Mouse (Mus musculus) urinary bladder, postnatal 4 days (tissue): ENCODE data around the gene Rab3b.

ENCODE experiments used
- DNase-seq, 2 experiments: peaks; one replicate each; pipeline ENCODE4 v3.0.0; 2021 to 2022; ENCODE audit warnings: low spot score in 2 of 2

Rab3b gene

GRCm38 (mm10) chr4:108950201-108950600 is 71.3 kb downstream of the Rab3b start:
- no peak for DNase-seq

DNA sequence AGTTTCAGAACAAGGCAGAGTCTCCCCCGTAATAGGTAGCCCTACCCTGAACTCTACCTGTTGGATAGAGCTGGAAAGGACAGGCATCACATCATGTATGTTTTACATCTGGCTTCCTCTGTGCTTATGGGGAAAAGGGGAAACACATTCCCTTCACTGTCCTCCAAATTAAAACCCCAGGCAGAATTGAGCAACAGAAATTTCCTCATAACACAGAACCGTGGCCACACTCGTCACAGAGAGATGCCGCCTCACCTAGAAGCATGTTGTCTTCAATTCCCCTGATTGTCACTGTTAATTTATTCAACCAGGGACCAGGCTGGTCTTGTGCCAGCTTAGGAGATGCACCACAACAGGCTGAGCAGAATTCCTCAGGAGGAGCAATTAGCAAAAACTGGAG is 72.8 kb downstream of the Rab3b start:
- no peak for DNase-seq

DNA sequence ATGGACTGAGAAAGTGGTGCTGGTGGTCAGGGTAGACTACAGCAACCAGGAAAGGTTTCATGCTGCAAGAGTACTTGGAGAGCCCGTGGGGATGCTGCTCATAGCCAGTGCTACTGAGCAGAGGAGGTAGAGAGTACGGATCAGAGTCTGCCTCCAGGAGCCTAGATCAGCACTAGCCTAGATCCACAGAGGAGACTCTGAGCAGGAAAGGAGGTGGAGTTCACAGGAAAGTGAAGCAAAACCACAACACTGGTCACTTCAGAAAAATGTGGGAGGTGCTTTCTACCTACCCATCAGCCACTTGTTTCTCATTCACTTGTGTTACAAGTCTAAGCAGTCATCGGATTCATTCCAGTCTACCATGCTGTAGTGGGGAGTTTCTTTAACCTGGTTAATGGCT is 80.8 kb downstream of the Rab3b start:
- no peak for DNase-seq

GRCm38 (mm10) chr4:108960619-108961460 is 82.0 kb downstream of the Rab3b start:
- DNase-seq: no peak

DNA sequence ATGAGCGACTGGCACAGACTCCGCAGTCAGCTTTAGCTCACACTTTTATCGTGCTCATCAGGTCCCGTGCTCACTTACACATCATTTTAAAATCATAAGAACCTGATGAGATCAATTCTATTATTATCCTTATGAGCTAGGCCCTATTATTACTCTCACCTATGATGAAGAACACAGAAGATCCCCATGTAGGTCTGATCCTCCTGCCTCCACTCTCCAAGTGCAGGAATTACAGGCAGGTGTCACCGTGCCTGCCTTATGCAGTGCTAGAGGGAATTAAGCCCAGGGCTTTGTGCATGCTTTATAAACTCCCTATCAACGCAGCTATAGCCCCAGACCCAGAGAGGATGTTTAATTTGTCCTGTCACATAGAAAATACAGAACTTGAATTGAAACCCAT is 84.2 kb downstream of the Rab3b start:
- DNase-seq: no peak

GRCm38 (mm10) chr4:108969517-108969916 is 90.7 kb downstream of the Rab3b start:
- DNase-seq: no peak

GRCm38 (mm10) chr4:108971054-108971453 is 92.2 kb downstream of the Rab3b start:
- DNase-seq: no peak

- no peak for DNase-seq
Measured at GRCm38 (mm10) chr4:108976458-108977071, 97.7 kb downstream of the Rab3b start.

- no peak for DNase-seq
Measured at GRCm38 (mm10) chr4:108986833-108987472, 108.1 kb downstream of the Rab3b start.

GRCm38 (mm10) chr4:108987473-108987842 is 108.6 kb downstream of the Rab3b start:
- DNase-seq: no peak

- no peak for DNase-seq
Measured at GRCm38 (mm10) chr4:108989430-108989829, 110.6 kb downstream of the Rab3b start.

- DNase-seq: no peak
Measured at GRCm38 (mm10) chr4:108990032-108990431, 111.2 kb downstream of the Rab3b start.

DNA sequence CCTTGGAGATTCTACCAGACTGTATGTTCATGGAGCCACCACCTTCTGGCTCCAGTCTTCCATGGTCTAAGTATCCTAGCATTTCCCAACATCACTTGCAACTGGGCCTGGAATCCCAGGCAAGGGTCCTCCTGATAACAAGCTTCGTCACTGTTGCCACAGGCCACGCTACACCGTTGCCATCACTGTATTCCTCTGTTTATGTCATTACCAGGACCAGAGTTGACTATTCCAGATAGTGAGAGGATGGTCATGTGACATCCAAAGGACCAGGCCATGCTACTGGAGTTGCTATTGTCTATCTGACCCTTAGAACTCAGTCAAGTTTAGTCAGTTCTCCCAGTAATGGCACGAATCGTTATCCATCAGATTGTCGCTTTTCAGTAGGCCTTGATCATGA is 111.7 kb downstream of the Rab3b start:
- DNase-seq: no peak

DNA sequence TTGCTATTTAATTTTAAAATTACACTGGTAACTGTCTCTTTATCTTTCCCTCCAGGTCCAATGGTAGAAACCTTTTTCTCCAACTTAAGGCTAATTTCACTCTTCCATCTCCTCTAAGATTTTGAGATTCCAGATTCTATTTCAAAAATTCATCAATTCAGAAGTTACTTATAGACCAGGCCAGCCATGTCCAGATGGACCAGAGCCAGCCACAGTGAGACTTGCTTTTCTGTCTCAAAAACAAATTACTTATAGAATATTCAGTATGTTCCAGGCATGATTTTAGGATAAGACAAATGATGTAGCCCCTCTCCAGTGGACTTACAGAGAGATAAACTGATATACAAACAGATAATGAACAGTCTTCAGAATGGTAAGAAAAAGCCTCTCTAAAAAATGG is 112.9 kb downstream of the Rab3b start:
- no peak for DNase-seq
